Mouse (Mus musculus): ENCODE measurements around the gene Scamp5.

Gene Scamp5

GRCm38 (mm10) chr9:57419521-57420267 is 48.2 kb downstream of the Scamp5 start:
- no peak for DNase-seq (ENCODE audit: low spot score)

GRCm38 (mm10) chr9:57417341-57417740 is 50.5 kb downstream of the Scamp5 start:
- no peak for DNase-seq (ENCODE audit: low spot score)

GRCm38 (mm10) chr9:57407120-57407905 is 60.5 kb downstream of the Scamp5 start:
- no peak for DNase-seq (ENCODE audit: low spot score)

- DNase-seq (ENCODE audit: low spot score), result no peak
Measured at GRCm38 (mm10) chr9:57406395-57406794, 61.5 kb downstream of the Scamp5 start.

DNA sequence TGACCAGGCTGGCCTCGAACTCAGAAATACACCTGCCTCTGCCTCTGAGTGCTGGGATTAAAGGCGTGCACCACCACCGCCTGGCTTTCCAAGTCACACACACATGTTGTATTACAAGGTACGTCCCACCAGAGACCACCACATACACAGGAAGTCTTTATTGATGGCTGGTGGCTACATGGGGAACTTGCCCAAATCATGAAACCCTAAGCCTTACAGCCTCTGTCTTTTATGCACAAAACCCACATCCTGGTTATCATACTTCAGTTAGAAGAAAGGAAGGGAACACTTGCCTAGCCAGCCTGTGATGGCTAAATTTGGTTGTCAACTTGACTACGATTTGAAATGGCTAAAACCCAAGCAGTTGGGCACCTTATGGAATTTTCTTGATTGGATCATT is 63.8 kb downstream of the Scamp5 start:
- DNase-seq (ENCODE audit: low spot score), result no peak

- no peak for DNase-seq (ENCODE audit: low spot score)
Measured at GRCm38 (mm10) chr9:57402318-57403251, 65.3 kb downstream of the Scamp5 start.

DNA sequence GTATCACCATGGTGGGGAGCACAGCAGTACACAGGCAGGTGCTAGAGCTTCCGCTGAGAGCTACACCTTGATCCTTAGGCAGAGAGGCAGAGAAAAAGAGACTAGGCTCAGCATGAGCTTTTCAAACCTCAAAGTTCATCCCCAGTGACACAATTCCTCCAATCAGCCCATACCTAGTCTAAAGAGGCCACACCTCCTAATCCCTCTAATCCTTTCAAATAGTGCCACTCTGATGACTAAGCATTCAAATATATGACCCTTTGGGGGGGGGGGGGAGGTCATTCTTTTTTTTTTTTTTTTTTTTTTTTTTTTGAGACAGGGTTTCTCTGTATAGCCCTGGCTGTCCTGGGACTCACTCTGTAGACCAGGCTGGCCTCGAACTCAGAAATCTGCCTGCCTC is 69.1 kb downstream of the Scamp5 start:
- no peak for DNase-seq (ENCODE audit: low spot score)

DNA sequence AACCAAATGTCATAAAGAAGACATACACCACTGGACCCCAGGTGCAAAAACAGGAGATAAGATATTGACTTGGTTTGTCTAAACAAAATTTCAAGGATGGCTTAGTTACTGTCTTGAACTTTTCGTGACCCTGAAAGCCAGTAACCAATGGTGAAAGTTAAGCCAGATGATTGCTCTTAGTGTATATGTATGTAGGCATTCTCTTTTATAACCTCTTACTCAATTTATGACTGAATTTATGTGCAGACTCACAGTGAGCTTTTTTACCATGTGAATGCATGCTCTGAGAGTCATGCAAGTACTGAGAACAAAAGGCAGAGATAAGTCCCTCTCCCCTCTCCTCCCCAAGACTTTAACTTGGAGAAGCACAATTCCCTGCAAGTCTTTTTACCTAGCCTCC is 75.0 kb downstream of the Scamp5 start:
- no peak for DNase-seq (ENCODE audit: low spot score)

All from ovary, postnatal 36 days (tissue).